In genomic region chr6:48136851-48137250, GRCm38 (mm10) we compare ENCODE assay signal across 10 mouse cellular contexts. TPM values are rescaled to one million over a fixed set of nuclear protein-coding genes. Genes with fewer than 3 reads are reported as not detected.
DNase-seq lines count a peak whose midpoint lies in the region; ATAC-seq and TF ChIP-seq lines count a peak whose summit lies in the region.
"Had no signal": no experiment of that assay in that cellular context is flagged by ENCODE, and none has a peak within 500 bp of the region (broad histone marks: within the 10 kb centered on the region; RNA-seq: fewer than 3 reads in every experiment).

No protein-coding gene starts in this region.

- no peak for ATAC-seq in lung, postnatal 0 days
- ATAC-seq in midbrain, embryonic 13.5 days: no peak

- TF ChIP-seq EP300 in lung, postnatal 0 days (IDR thresholded peaks at IDR 0.05): no peak

- H3K27ac ChIP-seq in lung, postnatal 0 days (ENCODE audit: low read length): no peak overlapping the region
- no peak overlapping the region for H3K27ac ChIP-seq in midbrain, embryonic 13.5 days
- H3K27ac ChIP-seq in forebrain, embryonic 10.5 days: no peak overlapping the region
- H3K27ac ChIP-seq: liver, embryonic 13.5 days; neural tube, embryonic 13.5 days had no signal

- H3K9ac ChIP-seq in lung, postnatal 0 days (replicated peaks; ENCODE audit: low read depth): no peak overlapping the region
- H3K9ac ChIP-seq in midbrain, embryonic 13.5 days (replicated peaks): no peak overlapping the region
- H3K9ac ChIP-seq: liver, embryonic 13.5 days; neural tube, embryonic 13.5 days had no signal

- no peak for TF ChIP-seq POLR2A in lung, adult 2 months (IDR thresholded peaks at IDR 0.05; ENCODE audit: borderline replicate concordance, extremely low read depth, low read depth, low read length)

- no peaks in the 10 kb centered on the region for H3K9me3 ChIP-seq in lung, postnatal 0 days (ENCODE audit: low read length)
- H3K9me3 ChIP-seq in midbrain, embryonic 13.5 days: no peaks in the 10 kb centered on the region
- no peaks in the 10 kb centered on the region for H3K9me3 ChIP-seq in forebrain, embryonic 10.5 days
- H3K9me3 ChIP-seq: liver, embryonic 13.5 days; neural tube, embryonic 13.5 days had no signal

- DNase-seq in adrenal gland, adult (ENCODE audit: inconsistent age in 2 of 2, low spot score in 1 of 2): peak; percentile 6 to 40
- no peak for DNase-seq in adrenal gland, adult 8-10 months
- peak; percentile 33 for DNase-seq in lung, postnatal 0 days (ENCODE audit: low spot score)
- DNase-seq in lung, adult 2 months: no peak
- DNase-seq in embryo, embryonic 10 days (ENCODE audit: low spot score): peak; percentile 78
- DNase-seq in ovary, postnatal 36 days (ENCODE audit: low spot score): peak; percentile 21
- DNase-seq in forebrain, embryonic 10.5 days (ENCODE audit: extremely low spot score, low spot score): no peak
- DNase-seq: liver, embryonic 13.5 days had no signal

- 47% methylated on average over 2 of the region's 2 CpGs for WGBS in lung, postnatal 0 days
- 59% methylated on average over 2 of the region's 2 CpGs for WGBS in lung, adult 2 months
- WGBS in midbrain, embryonic 13.5 days: 66% methylated on average over 2 of the region's 2 CpGs
- WGBS in forebrain, embryonic 10.5 days: 62% methylated on average over 2 of the region's 2 CpGs

- H3K36me3 ChIP-seq in lung, postnatal 0 days (ENCODE audit: insufficient read depth, low read length): no peaks in the 10 kb centered on the region
- H3K36me3 ChIP-seq in midbrain, embryonic 13.5 days: no peaks in the 10 kb centered on the region
- H3K36me3 ChIP-seq in forebrain, embryonic 10.5 days (replicated peaks): no peaks in the 10 kb centered on the region
- H3K36me3 ChIP-seq: liver, embryonic 13.5 days; neural tube, embryonic 13.5 days had no signal

- H3K27me3 ChIP-seq in lung, postnatal 0 days (replicated peaks; ENCODE audit: insufficient read depth, low read length): no peaks in the 10 kb centered on the region
- no peaks in the 10 kb centered on the region for H3K27me3 ChIP-seq in midbrain, embryonic 13.5 days
- no peaks in the 10 kb centered on the region for H3K27me3 ChIP-seq in forebrain, embryonic 10.5 days (ENCODE audit: poor library complexity, severe bottlenecking)
- H3K27me3 ChIP-seq: liver, embryonic 13.5 days; neural tube, embryonic 13.5 days had no signal

- H3K4me2 ChIP-seq in lung, postnatal 0 days (replicated peaks; ENCODE audit: low read depth, low read length): no peak overlapping the region
- H3K4me2 ChIP-seq in midbrain, embryonic 13.5 days (replicated peaks): no peak overlapping the region
- H3K4me2 ChIP-seq: liver, embryonic 13.5 days; neural tube, embryonic 13.5 days had no signal

- no peak for TF ChIP-seq CTCF in lung, postnatal 0 days (IDR thresholded peaks at IDR 0.05)
- no peak for TF ChIP-seq CTCF in lung, adult 2 months (IDR thresholded peaks at IDR 0.05; ENCODE audit: insufficient read depth, low read length)

- H3K4me1 ChIP-seq in lung, postnatal 0 days (ENCODE audit: insufficient read depth, low read depth, low read length): no peaks in the 10 kb centered on the region
- no peaks in the 10 kb centered on the region for H3K4me1 ChIP-seq in lung, adult 2 months (ENCODE audit: control insufficient read depth, insufficient read depth, low read length)
- H3K4me1 ChIP-seq in midbrain, embryonic 13.5 days (replicated peaks): no peaks in the 10 kb centered on the region
- no peaks in the 10 kb centered on the region for H3K4me1 ChIP-seq in forebrain, embryonic 10.5 days
- H3K4me1 ChIP-seq: liver, embryonic 13.5 days; neural tube, embryonic 13.5 days had no signal

- H3K4me3 ChIP-seq in lung, postnatal 0 days (ENCODE audit: low read depth, low read length): no peak overlapping the region
- H3K4me3 ChIP-seq in lung, adult 2 months (replicated peaks; ENCODE audit: extremely low read depth, low read depth, low read length): no peak overlapping the region
- H3K4me3 ChIP-seq in midbrain, embryonic 13.5 days (replicated peaks): no peak overlapping the region
- no peak overlapping the region for H3K4me3 ChIP-seq in forebrain, embryonic 10.5 days
- H3K4me3 ChIP-seq: liver, embryonic 13.5 days; neural tube, embryonic 13.5 days had no signal

RNA-seq across cellular contexts. Expression of gene Zfp746, which starts 50.5 kb away (rescaled TPM):
- total RNA-seq in adrenal gland, adult 8-10 months (2022): 10 to 100 TPM; 25.6 to 34.6 (median 28.7) TPM
- polyA plus RNA-seq in lung, postnatal 0 days (2015; fragmentation: Nextera tagmentation; extraction: Ambion mirVana): 13.5 and 14.4 TPM in 2 replicates
- polyA plus RNA-seq in lung, adult 2 months (2012; rRNA removed): 23.6 and 25.1 TPM in 2 replicates
- 17.0 and 21.5 TPM in 2 replicates for polyA plus RNA-seq in midbrain, embryonic 13.5 days (2015; fragmentation: Nextera tagmentation; extraction: Ambion mirVana)
- 19.1 and 19.9 TPM in 2 replicates for polyA plus RNA-seq in forebrain, embryonic 10.5 days (2016; fragmentation: Nextera tagmentation; extraction: Ambion mirVana)

Comparison
In these comparisons a context has a peak if more than half of its experiments do, and no peak if none do; other contexts are left out.
1. DNase-seq: peak in adrenal gland, adult (2 of 2), lung, postnatal 0 days (single experiment), embryo, embryonic 10 days (single experiment) and ovary, postnatal 36 days (single experiment); none in adrenal gland, adult 8-10 months (single experiment), lung, adult 2 months (single experiment) and forebrain, embryonic 10.5 days (single experiment).